Mouse (Mus musculus): Measurements from ENCODE around the gene Gm5129. TPM values are rescaled to one million over a fixed set of nuclear protein-coding genes. Genes with fewer than 3 reads are reported as not detected.

Gene Gm5129
- total RNA-seq (2023), result 1 to 10 TPM; 6.1 to 6.5 TPM

GRCm38 (mm10) chr5:29735557-29736061 lies at the start of gene Gm5129, which contains the start of gene Dnajb6:
Gene Gm5129 (minus strand): TSS chr5:29735936.
Gene Dnajb6 (plus strand): TSS chr5:29735688.

Other genes with a start within 250 kb of the Gm5129 start
- gene Ube3c, start 166.7 kb downstream of the Gm5129 start, total RNA-seq (2023), result 10 to 100 TPM; 25.6 to 25.7 TPM
- 100 to 1,000 TPM; 163 to 230 TPM for gene Dnajb6, start 248 bp downstream of the Gm5129 start, total RNA-seq (2023)